Mouse (Mus musculus): ENCODE results near the gene Olfr1115. TPM values are rescaled to one million over a fixed set of nuclear protein-coding genes. Genes with fewer than 3 reads are reported as not detected.
"Not testable (repeated sequence)": the region's sequence is repeated elsewhere in the genome, so short reads cannot be mapped to it uniquely, and the experiment has no call there.

Gene Olfr1115
- not detected in 2 replicates for polyA plus RNA-seq (2016; fragmentation: Nextera tagmentation; extraction: Ambion mirVana)

GRCm38 (mm10) chr2:87247713-87248112 lies at the start of gene Olfr1115:
Olfr1115 (plus strand) TSS chr2:87248013.
- Histone ChIP-seq H3K9me3 (replicated peaks) (no peaks in the 10 kb centered on the region), H3K4me1 (no peaks in the 10 kb centered on the region), H3K27me3 (ENCODE audit: low read depth, poor library complexity, severe bottlenecking) (no peaks in the 10 kb centered on the region), H3K27ac (no peak within 1 kb of the TSS), H3K4me3 (no peak within 1 kb of the TSS), H3K36me3 (no peaks in the 10 kb centered on the region)
- WGBS: 90% methylated on average over 2 of the region's 2 CpGs
- DNase-seq (ENCODE audit: low spot score): no peak

- Histone ChIP-seq H3K4me1 (no peaks in the 10 kb centered on the region), H3K27me3 (ENCODE audit: low read depth, poor library complexity, severe bottlenecking) (no peaks in the 10 kb centered on the region), H3K27ac (no peak within 1 kb of the TSS), H3K4me3 (no peak within 1 kb of the TSS), H3K9me3 (replicated peaks) (no peaks in the 10 kb centered on the region), H3K36me3 (no peaks in the 10 kb centered on the region)
- no peak for DNase-seq (ENCODE audit: low spot score)
- WGBS: 89% methylated on average over 2 of the region's 2 CpGs
Observed at GRCm38 (mm10) chr2:87208670-87209069, 39.1 kb upstream of the Olfr1115 start, which contains the start of gene Olfr1113. Olfr1113 (plus strand) TSS chr2:87208970.

DNA sequence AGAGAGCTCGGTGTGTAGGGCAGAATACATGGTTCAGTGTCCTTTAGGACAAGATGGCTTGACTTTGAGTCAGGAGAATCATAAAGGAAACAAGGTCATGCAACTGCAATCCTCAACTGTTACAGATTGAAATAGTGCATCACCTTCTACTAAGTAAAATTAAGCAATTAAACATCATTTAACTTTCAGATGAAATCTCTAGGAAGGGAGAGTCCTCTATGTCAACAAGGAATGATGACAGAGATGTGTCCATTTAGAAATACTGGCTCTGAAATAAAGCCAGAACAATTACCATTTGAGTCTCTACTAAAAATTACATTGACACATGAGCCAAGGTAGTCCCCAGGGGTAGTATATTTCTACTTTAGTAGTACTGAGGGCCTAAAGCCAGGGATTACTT lies 19.4 kb downstream of the Olfr1115 start, which contains the start of gene Olfr1116:
Gene Olfr1116, plus strand, starts transcription at position 301 of the 400 bp plus-strand sequence.
- Histone ChIP-seq H3K36me3 (no peaks in the 10 kb centered on the region), H3K27me3 (ENCODE audit: low read depth, poor library complexity, severe bottlenecking) (no peaks in the 10 kb centered on the region), H3K27ac (no peak within 1 kb of the TSS), H3K4me3 (no peak within 1 kb of the TSS), H3K9me3 (replicated peaks) (no peaks in the 10 kb centered on the region), H3K4me1 (no peaks in the 10 kb centered on the region)
- WGBS: 80% methylated on average over 1 of the region's 1 CpGs
- DNase-seq (ENCODE audit: low spot score): no peak

- not testable (repeated sequence) for DNase-seq (ENCODE audit: low spot score); H3K27ac ChIP-seq; H3K4me3 ChIP-seq; H3K36me3 ChIP-seq; H3K9me3 ChIP-seq (replicated peaks); H3K4me1 ChIP-seq; H3K27me3 ChIP-seq (ENCODE audit: low read depth, poor library complexity, severe bottlenecking)
Observed at GRCm38 (mm10) chr2:87293977-87294376, 46.2 kb downstream of the Olfr1115 start.

Small RNA genes lying within 50 kb of the gene (microRNA-seq; reads per million reads assigned to microRNA genes)
- not detected for gene Gm27438

Other genes starting within 250 kb of the Olfr1115 start
- not detected in 2 replicates for gene Olfr1102, start 249.6 kb upstream of the Olfr1115 start, polyA plus RNA-seq (2016; fragmentation: Nextera tagmentation; extraction: Ambion mirVana)
- gene Olfr1104, start 220.9 kb upstream of the Olfr1115 start, polyA plus RNA-seq (2016; fragmentation: Nextera tagmentation; extraction: Ambion mirVana): not detected in 2 replicates
- not detected in 2 replicates for gene Olfr1105, start 211.5 kb upstream of the Olfr1115 start, polyA plus RNA-seq (2016; fragmentation: Nextera tagmentation; extraction: Ambion mirVana)
- not detected in 2 replicates for gene Olfr1106, start 195.7 kb upstream of the Olfr1115 start, polyA plus RNA-seq (2016; fragmentation: Nextera tagmentation; extraction: Ambion mirVana)
- not detected in 2 replicates for gene Olfr1107, start 172.2 kb upstream of the Olfr1115 start, polyA plus RNA-seq (2016; fragmentation: Nextera tagmentation; extraction: Ambion mirVana)
- gene Olfr1109, start 152.0 kb upstream of the Olfr1115 start, polyA plus RNA-seq (2016; fragmentation: Nextera tagmentation; extraction: Ambion mirVana): not detected in 2 replicates
- gene Olfr259, start 133.4 kb upstream of the Olfr1115 start, polyA plus RNA-seq (2016; fragmentation: Nextera tagmentation; extraction: Ambion mirVana): not detected in 2 replicates
- gene Olfr1110, start 107.7 kb upstream of the Olfr1115 start, polyA plus RNA-seq (2016; fragmentation: Nextera tagmentation; extraction: Ambion mirVana): not detected in 2 replicates
- gene Olfr1111, start 95.4 kb upstream of the Olfr1115 start, polyA plus RNA-seq (2016; fragmentation: Nextera tagmentation; extraction: Ambion mirVana): not detected in 2 replicates
- not detected in 2 replicates for gene Olfr1112, start 60.2 kb upstream of the Olfr1115 start, polyA plus RNA-seq (2016; fragmentation: Nextera tagmentation; extraction: Ambion mirVana)
- gene Olfr1113, start 39.0 kb upstream of the Olfr1115 start, polyA plus RNA-seq (2016; fragmentation: Nextera tagmentation; extraction: Ambion mirVana): not detected in 2 replicates
- not detected in 2 replicates for gene Olfr1116, start 19.5 kb downstream of the Olfr1115 start, polyA plus RNA-seq (2016; fragmentation: Nextera tagmentation; extraction: Ambion mirVana)
- gene Olfr1118, start 59.6 kb downstream of the Olfr1115 start, polyA plus RNA-seq (2016; fragmentation: Nextera tagmentation; extraction: Ambion mirVana): not detected in 2 replicates
- gene Olfr1120, start 106.8 kb downstream of the Olfr1115 start, polyA plus RNA-seq (2016; fragmentation: Nextera tagmentation; extraction: Ambion mirVana): not detected in 2 replicates
- gene Olfr1121, start 121.9 kb downstream of the Olfr1115 start, polyA plus RNA-seq (2016; fragmentation: Nextera tagmentation; extraction: Ambion mirVana): not detected in 2 replicates
- gene Olfr1122, start 137.8 kb downstream of the Olfr1115 start, polyA plus RNA-seq (2016; fragmentation: Nextera tagmentation; extraction: Ambion mirVana): not detected in 2 replicates
- not detected in 2 replicates for gene Olfr1123, start 168.6 kb downstream of the Olfr1115 start, polyA plus RNA-seq (2016; fragmentation: Nextera tagmentation; extraction: Ambion mirVana)
- gene Olfr1124, start 182.3 kb downstream of the Olfr1115 start, polyA plus RNA-seq (2016; fragmentation: Nextera tagmentation; extraction: Ambion mirVana): 0.06 and 0.11 TPM in 2 replicates
- gene Olfr1126, start 205.9 kb downstream of the Olfr1115 start, polyA plus RNA-seq (2016; fragmentation: Nextera tagmentation; extraction: Ambion mirVana): not detected in 2 replicates
- not detected in 2 replicates for gene Pramel7, start 249.1 kb downstream of the Olfr1115 start, polyA plus RNA-seq (2016; fragmentation: Nextera tagmentation; extraction: Ambion mirVana)